Mouse (Mus musculus) limb, embryonic 11.5 days (tissue): Measurements from ENCODE around the gene Ptpru. TPM values are rescaled to one million over a fixed set of nuclear protein-coding genes. Genes with fewer than 3 reads are reported as not detected.
"Not testable (repeated sequence)": the region's sequence is repeated elsewhere in the genome, so short reads cannot be mapped to it uniquely, and the experiment has no call there.

Experiments
- ATAC-seq: fragments of 200-750 bp; cut with Nextera tagmentation; 2 replicates; pipeline ENCODE4 v1.8.0; 2017; ENCODE audit warnings: low read depth; ENCODE audit not compliant: insufficient number of reproducible peaks, low FRiP score, low TSS enrichment
- DNase-seq: peaks from one replicate; pipeline ENCODE4 v3.0.0-alpha.2; 2015; ENCODE audit warnings: low spot score
- H3K27ac ChIP-seq: fragments of 300-500 bp; sonication (generic); replicated peaks from 2 replicates; pipeline ENCODE4 v1.5.1; 2014; ENCODE audit warnings: low read depth, mild to moderate bottlenecking, low read length
- H3K27me3 ChIP-seq: fragments of 300-500 bp; sonication (generic); 2 replicates; pipeline ENCODE4 v1.6.1; 2014; ENCODE audit warnings: mild to moderate bottlenecking, low read length, mixed read lengths; ENCODE audit not compliant: control insufficient read depth, insufficient read depth
- H3K36me3 ChIP-seq: fragments of 300-500 bp; sonication (generic); 2 replicates; pipeline ENCODE4 v1.6.1; 2014; ENCODE audit warnings: mild to moderate bottlenecking, low read length, moderate library complexity, mixed read lengths; ENCODE audit not compliant: control insufficient read depth, insufficient read depth
- H3K4me1 ChIP-seq: fragments of 300-500 bp; sonication (generic); 2 replicates; pipeline ENCODE4 v1.6.1; 2014; ENCODE audit warnings: low read length, mixed read lengths; ENCODE audit not compliant: control insufficient read depth, insufficient read depth
- H3K4me2 ChIP-seq: fragments of 300-500 bp; sonication (generic); 2 replicates; pipeline ENCODE4 v1.6.1; 2014; ENCODE audit warnings: low read depth, mild to moderate bottlenecking, moderate library complexity; ENCODE audit not compliant: severe bottlenecking
- H3K4me3 ChIP-seq: fragments of 300-500 bp; sonication (generic); 2 replicates; pipeline ENCODE4 v1.5.1; 2014; ENCODE audit warnings: low read depth, low read length
- H3K9ac ChIP-seq: fragments of 300-500 bp; sonication (generic); 2 replicates; pipeline ENCODE4 v1.6.1; 2014; ENCODE audit warnings: mild to moderate bottlenecking, low read length
- H3K9me3 ChIP-seq: fragments of 300-500 bp; sonication (generic); 2 replicates; pipeline ENCODE4 v1.6.1; 2016; ENCODE audit warnings: low read length; ENCODE audit not compliant: control insufficient read depth
- WGBS: fragments of 180-500 bp; shearing (Covaris S2); extraction: QIAGEN DNeasy Blood & Tissue Kit; methylation state at CpG from one replicate; pipeline ENCODE4 v1.1.7; 2014; 5-methylcytosine and 5-hydroxymethylcytosine counted together
- polyA plus RNA-seq: library from polyadenylated mRNA; unstranded; fragments of >200 nt; fragmentation: Nextera tagmentation; extraction: Ambion mirVana; gene quantifications from 2 replicates; pipeline ENCODE4 v1.2.1, GENCODE M21; 2014

The Ptpru gene
- polyA plus RNA-seq, 1 experiment from 2014 or later, result 12.5 TPM

DNA sequence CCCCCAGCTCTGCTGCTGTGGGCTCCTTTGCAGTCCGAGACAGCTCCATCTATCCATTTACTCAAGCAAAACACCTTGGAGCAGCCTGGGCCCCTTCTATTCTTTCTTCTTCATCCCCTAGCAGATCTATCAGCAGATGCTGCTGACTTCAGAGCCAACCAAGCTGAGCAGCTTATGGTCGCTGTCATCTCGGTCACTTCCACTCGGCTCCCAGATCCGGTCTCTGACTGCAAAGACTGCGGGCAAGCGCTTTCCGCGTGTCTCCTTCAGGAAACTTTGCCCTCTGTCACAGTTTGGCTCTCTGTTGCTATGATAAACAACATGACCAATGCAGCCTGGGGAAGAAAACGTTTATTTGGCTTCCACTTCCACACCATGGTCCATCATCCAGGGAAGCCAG, 23.2 kb downstream of the Ptpru start:
- DNase-seq (no peak), ATAC-seq (no peak)
- Histone ChIP-seq H3K9me3 (no peaks in the 10 kb centered on the region), H3K9ac (no peak overlapping the region), H3K36me3 (no peaks in the 10 kb centered on the region), H3K4me2 (no peak overlapping the region), H3K4me3 (no peak overlapping the region), H3K27me3 (no peaks in the 10 kb centered on the region), H3K4me1 (no peaks in the 10 kb centered on the region), H3K27ac (no peak overlapping the region)
- 85% methylated on average over 10 of the region's 10 CpGs for WGBS

DNA sequence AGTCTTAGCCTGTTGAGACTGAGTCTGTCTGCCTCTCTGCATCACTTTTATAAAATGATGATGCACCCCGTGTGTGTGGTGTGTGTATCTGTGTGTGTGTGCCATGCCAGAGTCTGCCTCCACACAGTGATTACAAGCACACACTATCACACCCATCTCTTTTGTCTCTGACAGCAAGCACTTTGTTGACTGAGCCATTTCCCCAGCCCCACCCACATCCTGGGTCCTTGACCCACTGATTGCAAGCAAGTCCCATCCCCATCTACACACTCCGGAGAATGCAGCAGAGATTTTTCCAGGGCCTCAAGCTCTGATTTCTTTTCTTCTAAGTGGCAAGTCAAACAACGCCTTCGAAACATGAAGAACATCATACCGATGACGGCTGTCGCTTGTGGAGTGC, 24.3 kb downstream of the Ptpru start:
- no peak overlapping the region for H3K27ac ChIP-seq
- H3K36me3 ChIP-seq, result no peaks in the 10 kb centered on the region
- DNase-seq, result no peak
- no peaks in the 10 kb centered on the region for H3K27me3 ChIP-seq
- ATAC-seq, result no peak
- no peak overlapping the region for H3K9ac ChIP-seq
- H3K4me1 ChIP-seq, result no peaks in the 10 kb centered on the region
- WGBS, result 94% methylated on average over 7 of the region's 7 CpGs
- H3K4me3 ChIP-seq, result no peak overlapping the region
- H3K9me3 ChIP-seq, result no peaks in the 10 kb centered on the region
- no peak overlapping the region for H3K4me2 ChIP-seq

DNA sequence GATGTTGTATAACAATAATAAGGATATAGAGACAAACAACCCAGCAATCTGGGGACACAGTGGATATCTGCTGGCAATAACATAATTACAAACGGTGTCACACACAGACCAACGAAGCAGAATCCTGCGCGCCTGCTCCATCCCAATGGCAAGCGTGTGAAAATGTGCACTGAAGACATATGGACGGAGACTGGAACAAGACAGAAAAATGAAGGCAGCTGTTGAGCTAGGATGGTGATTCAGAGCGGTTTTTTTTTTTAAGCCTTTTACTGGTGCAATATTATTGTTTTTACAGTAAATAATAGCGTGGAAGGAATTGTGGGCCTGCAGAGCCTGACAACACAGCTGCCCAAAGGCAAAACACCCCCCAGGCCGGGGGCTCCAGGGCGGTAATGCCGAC, 25.6 kb downstream of the Ptpru start:
- H3K27ac ChIP-seq, result no peak overlapping the region
- no peak overlapping the region for H3K9ac ChIP-seq
- no peak for ATAC-seq
- no peaks in the 10 kb centered on the region for H3K9me3 ChIP-seq
- DNase-seq, result no peak
- no peaks in the 10 kb centered on the region for H3K36me3 ChIP-seq
- no peak overlapping the region for H3K4me3 ChIP-seq
- WGBS, result 88% methylated on average over 11 of the region's 11 CpGs
- H3K4me1 ChIP-seq, result no peaks in the 10 kb centered on the region
- H3K4me2 ChIP-seq, result no peak overlapping the region
- H3K27me3 ChIP-seq, result no peaks in the 10 kb centered on the region

DNA sequence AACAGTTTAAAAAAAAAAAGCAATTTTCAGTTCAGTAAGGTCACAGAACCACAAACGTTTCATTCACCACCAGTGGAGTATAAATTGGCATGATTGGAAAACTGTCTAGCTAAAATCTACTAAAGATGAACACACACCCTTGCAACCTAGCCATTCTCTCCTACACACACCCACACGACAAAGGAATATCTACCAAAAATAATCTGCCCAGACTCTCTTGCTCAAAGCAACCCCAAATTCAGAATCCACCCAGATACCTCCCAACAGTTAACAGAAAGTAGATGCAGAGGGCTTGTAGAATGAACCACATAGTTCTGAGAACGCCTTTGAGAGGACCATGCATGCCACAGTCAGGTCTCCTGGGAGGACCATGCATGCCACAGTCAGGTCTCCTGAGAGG, 32.8 kb downstream of the Ptpru start:
- no peaks in the 10 kb centered on the region for H3K36me3 ChIP-seq
- H3K4me3 ChIP-seq, result no peak overlapping the region
- peaks cover 7% of the 10 kb centered on the region; the same call in 1 of the 2 replicates for H3K4me1 ChIP-seq
- DNase-seq, result no peak
- H3K4me2 ChIP-seq, result no peak overlapping the region
- H3K27ac ChIP-seq, result no peak overlapping the region
- no peaks in the 10 kb centered on the region for H3K27me3 ChIP-seq
- 80% methylated on average over 3 of the region's 3 CpGs for WGBS
- H3K9ac ChIP-seq, result no peak overlapping the region
- no peak for ATAC-seq
- H3K9me3 ChIP-seq, result no peaks in the 10 kb centered on the region

GRCm38 (mm10) chr4:131804732-131805131, 33.4 kb downstream of the Ptpru start:
- 95% methylated on average over 5 of the region's 6 CpGs for WGBS

GRCm38 (mm10) chr4:131803846-131804245, 34.2 kb downstream of the Ptpru start:
- no peak overlapping the region for H3K4me3 ChIP-seq
- no peak overlapping the region for H3K27ac ChIP-seq
- DNase-seq (no peak), ATAC-seq (no peak)
- 40% methylated on average over 9 of the region's 9 CpGs for WGBS
- peaks cover 7% of the 10 kb centered on the region; the same call in 1 of the 2 replicates for H3K4me1 ChIP-seq
- H3K4me2 ChIP-seq, result no peak overlapping the region
- H3K36me3 ChIP-seq, result no peaks in the 10 kb centered on the region
- H3K27me3 ChIP-seq, result no peaks in the 10 kb centered on the region
- H3K9me3 ChIP-seq, result no peaks in the 10 kb centered on the region
- no peak overlapping the region for H3K9ac ChIP-seq

More at GRCm38 (mm10) chr4:131804732-131805131, 33.4 kb downstream of the Ptpru start:
- H3K27ac ChIP-seq, DNase-seq, H3K4me2 ChIP-seq, H3K4me1 ChIP-seq, H3K9ac ChIP-seq, H3K9me3 ChIP-seq, H3K27me3 ChIP-seq, H3K4me3 ChIP-seq, H3K36me3 ChIP-seq: not testable (repeated sequence)
- peak; percentile 76; the same call in 1 of the 2 replicates for ATAC-seq

GRCm38 (mm10) chr4:131798968-131799367, 39.1 kb downstream of the Ptpru start:
- no peaks in the 10 kb centered on the region for H3K36me3 ChIP-seq
- WGBS, result 41% methylated on average over 3 of the region's 4 CpGs
- ATAC-seq, result no peak

GRCm38 (mm10) chr4:131797920-131798319, 40.2 kb downstream of the Ptpru start:
- Histone ChIP-seq H3K4me2 (no peak overlapping the region), H3K9me3 (no peaks in the 10 kb centered on the region), H3K27ac (no peak overlapping the region), H3K4me3 (no peak overlapping the region), H3K36me3 (no peaks in the 10 kb centered on the region), H3K4me1 (0 out of 2 replicates have a peak, but pooled peaks cover 2% of the 10 kb centered on the region), H3K9ac (no peak overlapping the region), H3K27me3 (no peaks in the 10 kb centered on the region)
- 71% methylated on average over 12 of the region's 12 CpGs for WGBS
- no peak for ATAC-seq
- no peak for DNase-seq

More at GRCm38 (mm10) chr4:131798968-131799367, 39.1 kb downstream of the Ptpru start:
- Histone ChIP-seq H3K4me2 (no peak overlapping the region), H3K27me3 (no peaks in the 10 kb centered on the region), H3K9me3 (no peaks in the 10 kb centered on the region), H3K4me1 (peaks cover 8% of the 10 kb centered on the region; the same call in 1 of the 2 replicates), H3K9ac (no peak overlapping the region), H3K27ac (no peak overlapping the region), H3K4me3 (no peak overlapping the region)
- no peak for DNase-seq

DNA sequence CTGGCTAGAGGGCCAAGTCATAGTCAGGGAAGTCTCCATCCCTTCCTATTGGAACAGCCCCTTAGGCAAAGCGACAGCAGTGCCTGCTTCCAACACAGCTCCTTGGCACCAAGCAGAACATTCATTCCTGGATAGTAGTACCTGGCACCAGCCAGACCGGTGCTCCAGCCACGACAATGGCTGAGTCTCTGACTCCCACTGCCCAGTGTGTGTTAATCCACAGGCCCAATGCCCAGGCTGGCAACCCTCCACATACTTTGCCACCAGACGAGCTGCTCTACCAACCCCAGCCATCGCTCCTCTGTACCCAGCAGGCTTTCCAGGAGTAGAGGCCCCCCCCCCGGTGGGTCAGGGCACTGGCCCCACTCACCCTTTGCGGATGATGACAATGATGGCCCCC, 40.6 kb downstream of the Ptpru start:
- DNase-seq (no peak), ATAC-seq (no peak)
- no peak overlapping the region for H3K4me2 ChIP-seq
- no peaks in the 10 kb centered on the region for H3K27me3 ChIP-seq
- H3K4me3 ChIP-seq, result no peak overlapping the region
- no peak overlapping the region for H3K9ac ChIP-seq
- no peak overlapping the region for H3K27ac ChIP-seq
- 78% methylated on average over 7 of the region's 7 CpGs for WGBS
- 0 out of 2 replicates have a peak, but pooled peaks cover 2% of the 10 kb centered on the region for H3K4me1 ChIP-seq
- H3K36me3 ChIP-seq, result no peaks in the 10 kb centered on the region
- no peaks in the 10 kb centered on the region for H3K9me3 ChIP-seq
